Mouse (Mus musculus) MEL (cell line): ENCODE measurements around the gene Rhobtb1.

Source experiments
- BHLHE40 ChIP-seq: IDR thresholded peaks from 2 replicates; pipeline ENCODE4 v1.6.1; 2012; ENCODE audit warnings: low read depth, mild to moderate bottlenecking, inconsistent platforms, low read length, improper control_type of control experiment, borderline replicate concordance
- CHD1 ChIP-seq: IDR thresholded peaks from 2 replicates; pipeline ENCODE4 v1.6.1; 2012; ENCODE audit warnings: low read depth, mild to moderate bottlenecking, inconsistent platforms, low read length, improper control_type of control experiment
- CTCF ChIP-seq, 3 experiments: IDR thresholded peaks in 2 of 3; conservative IDR thresholded peaks in 1 of 3; 2 replicates each; pipeline ENCODE4 v1.5.1; 2011 to 2012; ENCODE audit warnings: low read length in 3 of 3, low read depth in 2 of 3, mild to moderate bottlenecking in 2 of 3, improper control_type of control experiment in 1 of 3, inconsistent platforms in 1 of 3, mixed read lengths in 1 of 3, moderate library complexity in 1 of 3; ENCODE audit not compliant: control insufficient read depth in 1 of 3, insufficient read depth in 1 of 3, poor library complexity in 1 of 3, severe bottlenecking in 1 of 3
- E2F4 ChIP-seq: IDR thresholded peaks from 2 replicates; pipeline ENCODE4 v1.6.1; 2011; ENCODE audit warnings: low read depth, low read length, improper control_type of control experiment, borderline replicate concordance
- EP300 ChIP-seq, 2 experiments: IDR thresholded peaks; 2 replicates each; pipeline ENCODE4 v1.6.1; 2011; ENCODE audit warnings: improper control_type of control experiment in 2 of 2, low read length in 2 of 2, low read depth in 1 of 2, mild to moderate bottlenecking in 1 of 2
- GATA1 ChIP-seq: IDR thresholded peaks from 2 replicates; pipeline ENCODE4 v1.6.1; 2011; ENCODE audit warnings: low read depth, low read length, improper control_type of control experiment
- KAT2A ChIP-seq: conservative IDR thresholded peaks from 2 replicates; pipeline ENCODE4 v1.6.1; 2012; ENCODE audit warnings: low read depth, low read length, improper control_type of control experiment, inconsistent platforms
- MAFK ChIP-seq: IDR thresholded peaks from 2 replicates; pipeline ENCODE4 v1.6.1; 2011; ENCODE audit warnings: low read depth, mild to moderate bottlenecking, low read length, improper control_type of control experiment, borderline replicate concordance
- MYC ChIP-seq: IDR thresholded peaks from 2 replicates; pipeline ENCODE4 v1.6.1; 2011; ENCODE audit warnings: low read depth, mild to moderate bottlenecking, low read length, improper control_type of control experiment, moderate library complexity
- SIN3A ChIP-seq: IDR thresholded peaks from 2 replicates; pipeline ENCODE4 v1.6.1; 2012; ENCODE audit warnings: low read length, improper control_type of control experiment, inconsistent platforms
- ZKSCAN1 ChIP-seq: IDR thresholded peaks from 2 replicates; pipeline ENCODE4 v1.6.1; 2012; ENCODE audit warnings: low read depth, mild to moderate bottlenecking, inconsistent platforms, low read length, improper control_type of control experiment, moderate library complexity

DNA sequence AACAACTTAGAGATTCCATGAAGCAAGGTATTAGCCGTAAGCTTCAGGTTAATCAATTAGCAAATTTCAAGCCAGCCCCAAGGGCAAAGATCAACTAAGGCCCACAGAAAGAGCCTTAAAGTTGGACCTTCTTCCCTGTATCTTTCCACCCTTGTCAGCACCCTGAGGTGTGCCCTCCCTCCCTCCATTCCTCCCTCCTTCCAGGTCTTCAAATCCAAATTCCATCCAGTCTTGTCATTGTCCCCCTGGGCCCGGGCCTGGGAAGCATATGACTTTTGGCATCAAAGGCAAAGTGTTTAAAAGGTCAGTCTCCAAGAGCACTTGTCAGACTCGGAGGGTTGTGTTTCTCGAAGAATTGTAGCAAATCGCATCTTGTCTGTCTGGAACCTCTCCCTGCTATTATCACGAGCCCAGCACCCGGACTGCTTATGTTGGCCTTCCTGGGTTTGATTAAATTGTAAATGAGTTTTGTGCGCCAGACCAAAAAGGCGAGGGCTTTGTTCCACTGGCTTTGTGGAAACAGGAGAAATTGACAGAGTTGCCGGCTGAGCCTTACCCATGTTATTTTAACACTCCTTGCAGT lies 116.9 kb downstream of the Rhobtb1 start:
- TF ChIP-seq CTCF (IDR thresholded peaks at IDR 0.05 in 2 of 3, conservative IDR thresholded peaks at IDR 0.05 in 1 of 3; ENCODE audit: control insufficient read depth in 1 of 3, insufficient read depth in 1 of 3, low read depth in 2 of 3, low read length in 3 of 3, poor library complexity in 1 of 3, severe bottlenecking in 1 of 3): no peak
- TF ChIP-seq ZKSCAN1: no peak
- TF ChIP-seq BHLHE40: no peak
- TF ChIP-seq SIN3A: no peak
- TF ChIP-seq E2F4: no peak
- no peak for TF ChIP-seq MAFK
- no peak for TF ChIP-seq GATA1
- TF ChIP-seq EP300 (IDR thresholded peaks at IDR 0.05; ENCODE audit: low read depth in 1 of 2, low read length in 2 of 2): no peak
- no peak for TF ChIP-seq CHD1
- TF ChIP-seq KAT2A: no peak
- TF ChIP-seq MYC: no peak
